Mouse (Mus musculus) ovary, adult 18-20 months (tissue): ENCODE measurements around the gene Tmco1.

Experiments used
- DNase-seq: peaks from one replicate; pipeline ENCODE4 v3.0.0; 2022; ENCODE audit warnings: low spot score, mixed read lengths

Tmco1 gene

GRCm38 (mm10) chr1:167308261-167309054 lies at the start of gene Tmco1:
Gene Tmco1, plus strand, starts transcription at chr1:167308378.
- peak; percentile 92 for DNase-seq

GRCm38 (mm10) chr1:167259702-167260101 lies 48.5 kb upstream of the Tmco1 start:
- no peak for DNase-seq

- no peak for DNase-seq
These were observed 46.4 kb upstream of the Tmco1 start for GRCm38 (mm10) chr1:167261750-167262149.

DNA sequence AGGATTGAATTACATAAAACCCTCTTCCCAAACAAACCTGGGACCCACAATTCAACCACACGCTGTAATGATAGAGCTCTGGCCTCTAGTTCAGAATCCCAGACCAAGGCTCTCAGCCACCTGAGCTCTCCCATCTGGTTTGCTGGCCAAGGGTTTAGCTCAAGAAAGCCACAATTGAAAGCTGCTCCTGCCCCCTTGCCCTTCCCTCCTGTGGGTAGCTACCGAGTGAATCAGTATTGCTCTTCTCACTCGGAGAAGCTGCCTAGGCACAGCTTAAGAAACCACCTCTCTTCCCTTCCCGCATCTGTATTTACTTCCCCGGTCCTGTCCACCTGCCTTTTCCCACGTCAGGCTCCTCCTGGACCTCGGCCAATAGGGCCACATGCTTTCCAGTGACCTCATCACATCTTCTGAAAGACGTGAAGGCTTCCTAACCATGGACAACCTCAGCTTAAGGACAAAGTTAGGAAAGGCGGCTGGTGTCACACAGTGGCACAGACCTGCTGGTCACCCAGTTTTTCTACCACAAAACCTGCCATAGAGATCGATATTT lies 45.6 kb upstream of the Tmco1 start:
- DNase-seq, result no peak

DNA sequence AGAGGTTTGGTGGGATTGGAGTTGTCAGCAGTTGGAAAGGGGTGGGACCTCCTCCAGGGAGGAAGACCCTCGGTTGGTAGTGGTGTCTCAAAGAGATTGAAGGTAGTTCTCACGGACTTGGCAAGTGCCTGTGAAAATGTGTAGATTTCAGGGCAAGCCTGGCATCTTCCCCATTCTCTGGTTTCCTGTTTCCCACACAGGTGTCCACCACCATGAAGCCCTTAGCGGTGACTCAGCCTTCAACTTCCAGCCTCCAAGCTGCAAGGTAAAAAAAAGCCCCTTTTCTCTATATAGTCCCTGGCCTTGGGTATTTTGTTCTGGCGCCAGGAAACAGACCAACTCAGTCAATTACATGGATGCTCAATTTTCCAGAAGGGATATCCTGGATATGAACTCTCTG lies 42.8 kb upstream of the Tmco1 start:
- no peak for DNase-seq

DNA sequence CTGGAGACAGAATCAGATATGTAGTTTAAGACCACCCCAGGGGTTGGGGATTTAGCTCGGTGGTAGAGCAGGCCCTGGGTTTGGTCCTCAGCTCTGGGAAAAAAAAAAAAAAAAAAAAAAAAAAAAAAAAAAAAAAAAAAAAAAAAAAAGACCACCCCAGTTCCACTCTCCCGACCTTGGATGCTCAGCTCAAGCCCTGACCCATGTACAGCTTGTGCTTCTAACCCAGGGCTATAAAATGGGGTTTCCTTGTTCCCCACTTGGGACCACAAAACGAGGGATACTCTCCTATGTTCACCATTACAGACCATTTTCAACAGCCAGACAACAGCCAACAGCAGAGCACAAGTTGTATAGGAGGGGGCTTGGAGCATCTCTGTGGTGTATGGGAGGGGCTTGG lies 41.5 kb upstream of the Tmco1 start:
- DNase-seq, result no peak

- no peak for DNase-seq
These were observed 39.7 kb upstream of the Tmco1 start for GRCm38 (mm10) chr1:167268360-167269063.

GRCm38 (mm10) chr1:167269350-167269811 lies 38.8 kb upstream of the Tmco1 start:
- no peak for DNase-seq

GRCm38 (mm10) chr1:167269856-167270270 lies 38.3 kb upstream of the Tmco1 start:
- peak; percentile 50 for DNase-seq

- DNase-seq, result no peak
These were observed 37.7 kb upstream of the Tmco1 start for GRCm38 (mm10) chr1:167270342-167271111.

DNA sequence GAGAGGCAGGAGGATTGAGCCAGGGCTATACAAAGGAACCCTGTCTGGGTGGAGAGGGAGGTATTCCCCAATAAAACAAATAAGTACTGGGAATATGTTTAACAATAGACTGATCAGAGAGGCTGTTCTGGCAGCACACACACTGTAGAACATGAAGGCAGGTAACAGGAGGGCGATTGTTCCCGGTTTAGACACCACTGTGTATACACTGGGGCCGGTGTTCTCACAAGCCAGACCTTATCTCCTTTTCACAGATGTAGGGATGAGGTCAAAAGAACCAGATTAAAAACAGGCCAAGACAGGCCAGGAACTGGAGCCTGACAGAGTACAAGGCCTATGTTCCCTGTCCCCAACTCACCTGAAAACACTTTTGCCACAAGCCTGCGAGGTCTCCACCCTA lies 36.9 kb upstream of the Tmco1 start:
- DNase-seq, result no peak

GRCm38 (mm10) chr1:167271841-167272240 lies 36.3 kb upstream of the Tmco1 start:
- no peak for DNase-seq

DNA sequence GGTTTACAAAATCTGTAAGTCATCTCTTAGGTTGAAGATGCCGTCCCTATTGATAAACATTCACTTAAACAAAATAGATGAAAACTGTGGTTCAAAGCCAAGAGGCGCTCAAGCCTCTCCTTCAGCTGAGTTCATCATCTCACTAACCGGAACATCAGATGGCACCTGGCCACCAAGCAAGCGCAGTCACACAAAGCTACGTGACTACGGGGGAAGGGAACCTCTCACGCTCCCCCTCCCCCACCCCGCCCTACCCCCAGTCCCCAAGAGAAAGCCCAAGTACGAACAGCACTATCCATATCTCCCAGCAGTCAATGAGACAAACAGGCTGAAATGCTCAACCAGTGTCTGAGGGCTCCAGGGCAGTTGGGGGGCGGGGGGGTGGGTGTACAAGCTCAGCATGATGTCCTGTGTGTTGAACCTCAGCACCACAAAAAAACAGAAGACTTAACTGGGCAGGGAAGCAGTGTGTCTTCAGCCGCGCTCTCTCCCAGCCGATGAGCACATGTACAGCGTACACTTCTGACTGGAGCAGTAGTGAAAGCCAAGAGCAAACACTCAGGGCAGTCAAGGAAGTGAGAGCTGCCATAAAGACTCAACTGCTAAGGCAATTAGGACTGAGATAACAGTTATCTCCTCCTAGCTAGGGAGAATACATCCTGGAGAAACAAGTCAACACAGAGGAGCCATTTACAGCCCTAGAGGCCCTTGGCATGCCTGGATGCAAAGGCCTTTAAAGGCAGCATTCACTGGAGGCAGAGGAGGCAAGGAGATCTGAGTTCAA lies 34.6 kb upstream of the Tmco1 start:
- DNase-seq, result no peak

GRCm38 (mm10) chr1:167274646-167275390 lies 33.4 kb upstream of the Tmco1 start:
- no peak for DNase-seq

DNA sequence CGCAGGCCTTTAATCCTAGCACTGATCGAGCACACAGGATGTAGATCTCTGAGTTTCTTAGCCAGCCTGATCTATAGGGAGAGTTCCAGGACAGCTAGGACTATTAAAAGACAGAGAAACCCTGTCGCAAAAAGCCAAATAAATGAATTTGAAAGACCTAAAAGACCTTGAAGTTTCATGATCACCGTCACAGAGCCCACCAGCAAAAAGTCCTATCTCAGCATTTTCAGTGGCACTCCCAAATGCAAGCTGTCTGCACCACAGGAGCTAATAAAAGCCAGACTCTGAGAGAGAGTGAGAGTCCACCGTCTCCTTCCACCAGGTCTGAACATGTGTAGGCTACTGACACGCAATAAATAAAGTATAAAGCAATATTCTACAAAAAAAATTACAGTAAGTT lies 29.8 kb upstream of the Tmco1 start:
- no peak for DNase-seq

DNA sequence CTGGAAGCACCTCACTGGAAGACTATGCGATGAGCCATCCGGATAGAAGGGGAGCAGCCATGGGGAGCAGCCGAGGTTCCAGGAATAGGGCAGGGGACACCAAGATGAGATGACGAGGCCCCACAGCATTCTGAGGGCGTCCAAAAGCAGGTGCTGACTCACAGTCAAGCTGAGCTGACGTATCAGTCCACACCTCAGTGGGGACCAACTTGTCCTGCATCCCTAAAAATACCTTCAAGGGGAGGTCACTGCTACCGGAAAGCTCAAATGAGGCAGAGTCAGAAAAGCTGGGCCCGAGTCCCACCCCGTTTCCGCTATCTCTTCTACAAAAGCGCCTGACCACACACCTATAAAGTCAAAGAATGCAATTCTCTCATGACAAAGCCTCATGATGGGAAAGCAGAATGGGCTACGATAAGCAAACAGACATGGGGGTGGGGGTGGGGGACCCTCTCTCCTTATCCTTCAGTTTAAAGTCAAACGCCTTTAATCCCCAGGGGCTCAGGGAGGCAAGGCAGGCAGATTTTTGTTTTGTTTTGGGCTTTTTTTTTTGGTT lies 28.9 kb upstream of the Tmco1 start:
- no peak for DNase-seq

GRCm38 (mm10) chr1:167280061-167280460 lies 28.1 kb upstream of the Tmco1 start:
- DNase-seq, result no peak

DNA sequence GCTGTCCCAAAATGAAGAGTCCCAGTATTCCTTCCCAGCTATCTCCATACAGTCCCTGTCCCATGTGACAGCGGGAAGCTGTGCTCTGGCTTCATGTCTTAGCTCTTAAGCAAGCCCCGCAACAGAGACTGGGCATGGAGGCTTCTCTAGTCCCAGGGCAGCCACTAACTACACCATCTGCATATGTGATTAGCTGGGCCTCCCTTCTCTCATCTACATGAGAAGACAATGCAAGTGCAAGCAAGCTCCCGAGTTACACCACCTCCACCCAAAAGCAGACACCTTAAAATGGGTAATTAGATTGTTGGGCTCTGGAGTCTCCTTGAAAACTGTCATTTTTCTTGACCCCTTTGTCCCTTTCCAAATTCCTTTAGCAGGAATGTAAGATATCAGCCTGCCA lies 26.1 kb upstream of the Tmco1 start:
- no peak for DNase-seq

DNA sequence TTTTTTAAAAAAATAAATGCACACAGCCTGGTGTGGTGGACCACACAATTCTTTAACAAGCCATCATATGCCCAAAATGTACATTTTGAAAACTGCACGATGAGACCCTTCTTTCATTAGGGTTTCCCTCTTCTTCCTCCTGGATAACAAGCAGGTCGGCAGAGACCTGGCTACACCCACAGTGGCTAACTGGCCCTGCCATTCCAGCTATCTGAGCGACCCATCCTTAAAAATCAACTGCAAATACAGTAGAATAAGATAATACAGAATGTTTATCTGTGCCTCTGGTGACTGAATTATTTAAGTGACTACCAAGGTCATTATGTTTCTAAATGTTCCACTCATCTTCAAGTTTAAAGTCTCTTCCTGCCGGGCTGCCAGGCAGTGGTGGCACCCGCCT lies 25.4 kb upstream of the Tmco1 start:
- DNase-seq, result no peak

DNA sequence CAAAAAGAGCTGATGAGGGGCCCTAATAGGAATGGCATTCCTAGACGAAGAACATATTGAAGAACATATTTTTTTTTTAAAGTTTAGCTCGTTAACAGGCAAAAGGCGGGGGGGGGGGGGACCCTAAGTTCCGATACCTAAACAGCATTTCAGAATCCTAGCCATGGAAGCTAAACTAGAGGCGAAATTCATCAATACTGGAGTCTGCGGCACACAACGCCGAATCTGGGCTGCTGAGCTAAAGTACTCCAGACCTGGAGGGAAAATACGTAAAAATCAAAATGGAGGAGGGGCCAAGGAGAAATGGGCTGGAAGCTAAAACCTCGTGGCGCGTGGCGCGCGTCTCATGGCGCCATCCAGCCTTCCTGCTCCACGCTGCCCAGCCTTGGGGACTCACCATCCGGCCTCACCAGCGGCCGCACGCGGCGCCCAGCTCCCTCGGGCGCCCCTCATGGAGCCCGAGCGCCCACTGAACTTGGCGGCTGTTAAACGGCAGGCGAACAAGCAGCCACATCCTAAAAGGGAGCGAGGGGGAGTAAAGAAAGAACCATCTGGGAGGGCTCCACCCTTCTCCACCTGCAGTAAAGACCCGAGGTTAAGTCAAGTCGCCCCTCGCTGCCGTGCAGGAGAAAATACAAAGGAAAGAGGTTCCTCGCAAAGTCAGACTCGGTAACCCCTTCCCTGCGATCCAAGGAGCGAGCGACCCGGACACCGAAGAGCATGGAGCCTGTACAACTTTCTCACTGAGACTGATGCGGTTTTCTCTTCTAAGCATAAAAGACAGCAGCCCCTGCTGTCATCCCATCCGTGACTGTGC lies 24.5 kb upstream of the Tmco1 start:
- peak; percentile 19 for DNase-seq
